Mouse (Mus musculus) cortical plate, adult 2 months (tissue): ENCODE results near the gene Gtpbp1.

Experiments used
- CTCF ChIP-seq: fragments of 200-500 bp; IDR thresholded peaks from 2 replicates; pipeline ENCODE4 v1.5.1; 2011; ENCODE audit warnings: mild to moderate bottlenecking, control low read depth, low read length; ENCODE audit not compliant: insufficient read depth; ENCODE audit errors: extremely low read depth
- POLR2A ChIP-seq: fragments of 200-500 bp; IDR thresholded peaks from 2 replicates; pipeline ENCODE4 v1.6.1; 2011; ENCODE audit warnings: mild to moderate bottlenecking, low read length, control low read depth; ENCODE audit not compliant: insufficient read depth; ENCODE audit errors: extremely low read depth

DNA sequence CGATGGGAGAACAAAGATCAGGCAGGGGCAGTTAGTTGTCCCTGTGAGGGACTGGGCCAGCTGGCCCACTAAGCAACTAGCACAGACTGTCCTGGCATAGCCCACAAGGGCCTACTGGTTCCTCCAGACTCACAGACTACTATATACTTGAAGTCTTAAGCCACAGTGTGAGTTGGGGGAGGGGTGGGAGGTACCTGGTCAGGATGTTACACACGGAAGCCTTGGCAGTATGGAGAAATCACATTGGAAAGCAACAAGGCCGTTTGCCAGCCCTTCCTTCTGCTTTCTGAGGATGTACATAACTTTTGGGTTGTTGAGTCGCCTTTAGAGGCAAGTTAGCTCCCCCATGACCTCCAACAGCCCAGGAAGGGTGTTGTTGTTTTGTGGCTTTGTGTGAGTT, 43.0 kb downstream of the Gtpbp1 start:
- no peak for TF ChIP-seq CTCF
- TF ChIP-seq POLR2A: no peak
